Mouse (Mus musculus) gastrocnemius, adult 8-10 months (tissue): ENCODE measurements around the gene Afmid. TPM values are rescaled to one million over a fixed set of nuclear protein-coding genes. Genes with fewer than 3 reads are reported as not detected.

Experiments used
- DNase-seq, 2 experiments: peaks; one replicate each; pipeline ENCODE4 v3.0.0; 2022; ENCODE audit warnings: low spot score in 2 of 2
- total RNA-seq, 4 experiments: library from RNA; stranded (reverse); gene quantifications; 2 replicates each; pipeline ENCODE4 v1.2.4; 2022

The Afmid gene
- total RNA-seq, 4 experiments from 2014 or later: 2.0 to 4.6 (median 3.4) TPM

- peak in 1 of 2 experiments; percentile 21 for DNase-seq
Measured at GRCm38 (mm10) chr11:117848271-117848984, 22.7 kb downstream of the Afmid start.

DNA sequence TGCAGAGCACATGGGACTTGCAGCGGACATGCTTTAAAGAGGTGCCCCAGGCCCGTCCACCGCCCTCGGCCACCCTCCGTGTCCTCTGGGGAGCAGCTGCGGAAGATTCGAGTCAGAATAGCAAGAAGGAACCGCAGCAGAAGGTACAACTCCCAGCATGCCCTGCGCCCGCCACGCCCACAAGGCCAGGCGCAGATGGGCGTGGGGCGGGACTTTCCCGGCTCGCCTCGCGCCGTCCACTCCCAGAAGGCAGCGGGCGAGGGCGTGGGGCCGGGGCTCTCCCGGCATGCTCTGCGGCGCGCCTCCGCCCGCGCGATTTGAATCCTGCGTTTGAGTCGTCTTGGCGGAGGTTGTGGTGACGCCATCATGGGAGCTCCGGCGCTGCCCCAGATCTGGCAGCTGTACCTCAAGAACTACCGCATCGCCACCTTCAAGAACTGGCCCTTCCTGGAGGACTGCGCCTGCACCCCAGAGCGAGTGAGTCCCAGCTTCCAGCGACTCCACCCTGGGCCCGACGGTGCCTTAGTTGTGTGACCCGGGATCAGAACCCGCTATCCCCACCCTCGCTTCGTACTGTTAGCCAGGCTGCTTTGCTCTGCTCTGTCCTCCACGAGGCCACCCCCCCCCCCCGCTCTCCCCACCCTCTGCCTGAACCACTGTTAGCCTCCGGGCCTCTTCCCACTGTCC, 23.4 kb downstream of the Afmid start, which contains the start of gene Birc5:
Gene Birc5, plus strand, starts transcription at position 267 of the 687 bp plus-strand sequence.
- DNase-seq: peak; percentile 93 to 96

GRCm38 (mm10) chr11:117852875-117853274, 27.2 kb downstream of the Afmid start:
- DNase-seq: no peak

- no peak for DNase-seq
Measured at GRCm38 (mm10) chr11:117854241-117854640, 28.5 kb downstream of the Afmid start.

- DNase-seq: no peak
Measured at GRCm38 (mm10) chr11:117855360-117855759, 29.6 kb downstream of the Afmid start.

GRCm38 (mm10) chr11:117855975-117856374, 30.3 kb downstream of the Afmid start:
- no peak for DNase-seq

GRCm38 (mm10) chr11:117857462-117857861, 31.7 kb downstream of the Afmid start:
- no peak for DNase-seq

GRCm38 (mm10) chr11:117858392-117858791, 32.7 kb downstream of the Afmid start:
- DNase-seq: no peak

DNA sequence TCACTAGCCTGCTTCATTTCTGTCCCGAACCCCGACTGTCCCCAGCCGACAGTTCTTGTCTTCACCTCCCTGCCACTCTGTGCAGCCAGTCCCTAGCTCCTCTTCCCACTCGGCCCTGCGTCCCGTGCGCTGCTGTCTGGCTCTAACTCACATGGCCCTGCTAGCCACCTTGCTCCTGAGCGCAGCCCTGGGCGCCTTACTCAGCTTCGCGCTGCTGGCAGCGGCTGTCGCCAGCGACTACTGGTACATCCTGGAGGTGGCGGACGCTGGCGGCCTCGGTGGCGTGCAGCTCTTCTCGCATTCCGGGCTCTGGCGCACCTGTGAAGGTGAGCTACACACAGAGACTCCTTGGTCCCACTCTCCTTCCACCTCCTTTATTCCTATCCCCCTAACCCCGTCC, 34.9 kb downstream of the Afmid start, which contains the start of gene Tmem235:
Gene Tmem235, plus strand, starts transcription at position 152 of the 400 bp plus-strand sequence.
- no peak for DNase-seq

- DNase-seq: no peak
Measured at GRCm38 (mm10) chr11:117863174-117863856, 37.6 kb downstream of the Afmid start.

- no peak for DNase-seq
Measured at GRCm38 (mm10) chr11:117864805-117865204, 39.1 kb downstream of the Afmid start.

- no peak for DNase-seq
Measured at GRCm38 (mm10) chr11:117865988-117866387, 40.3 kb downstream of the Afmid start.

DNA sequence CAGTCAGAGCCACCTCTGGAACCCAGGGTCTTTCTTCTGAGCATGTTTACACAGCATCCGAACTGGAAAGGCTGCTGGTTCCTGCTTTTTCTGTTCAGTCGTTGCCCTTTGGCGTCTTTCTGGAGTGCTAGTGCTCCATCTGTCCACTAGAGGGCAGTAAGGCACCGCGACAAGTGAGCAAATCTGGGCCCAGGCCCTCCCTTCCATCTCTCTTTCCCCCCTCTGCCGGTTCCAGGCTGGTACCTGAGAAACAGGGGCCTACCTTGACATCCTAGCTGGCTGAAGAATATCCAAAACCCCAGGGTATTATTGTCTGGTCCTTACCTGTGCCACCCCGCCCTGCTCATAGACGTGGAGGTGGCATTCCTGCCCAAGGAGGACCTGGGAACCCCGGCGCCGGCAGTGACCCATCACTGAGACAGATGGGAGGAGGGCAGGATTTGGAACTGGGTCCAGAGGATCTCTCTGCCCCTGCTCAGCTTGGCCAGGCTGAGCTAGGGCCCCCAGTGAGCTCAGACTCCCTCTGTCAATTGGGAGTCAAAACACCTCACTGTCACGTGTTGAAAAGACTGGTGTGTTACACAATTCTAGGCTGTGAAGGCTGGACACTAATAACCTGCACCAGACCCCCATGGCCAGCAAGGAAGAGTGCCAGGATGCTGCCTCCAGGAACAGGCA, 45.1 kb downstream of the Afmid start:
- DNase-seq: peak; percentile 49 to 51

- no peak for DNase-seq
Measured at GRCm38 (mm10) chr11:117871376-117871775, 45.7 kb downstream of the Afmid start.

DNA sequence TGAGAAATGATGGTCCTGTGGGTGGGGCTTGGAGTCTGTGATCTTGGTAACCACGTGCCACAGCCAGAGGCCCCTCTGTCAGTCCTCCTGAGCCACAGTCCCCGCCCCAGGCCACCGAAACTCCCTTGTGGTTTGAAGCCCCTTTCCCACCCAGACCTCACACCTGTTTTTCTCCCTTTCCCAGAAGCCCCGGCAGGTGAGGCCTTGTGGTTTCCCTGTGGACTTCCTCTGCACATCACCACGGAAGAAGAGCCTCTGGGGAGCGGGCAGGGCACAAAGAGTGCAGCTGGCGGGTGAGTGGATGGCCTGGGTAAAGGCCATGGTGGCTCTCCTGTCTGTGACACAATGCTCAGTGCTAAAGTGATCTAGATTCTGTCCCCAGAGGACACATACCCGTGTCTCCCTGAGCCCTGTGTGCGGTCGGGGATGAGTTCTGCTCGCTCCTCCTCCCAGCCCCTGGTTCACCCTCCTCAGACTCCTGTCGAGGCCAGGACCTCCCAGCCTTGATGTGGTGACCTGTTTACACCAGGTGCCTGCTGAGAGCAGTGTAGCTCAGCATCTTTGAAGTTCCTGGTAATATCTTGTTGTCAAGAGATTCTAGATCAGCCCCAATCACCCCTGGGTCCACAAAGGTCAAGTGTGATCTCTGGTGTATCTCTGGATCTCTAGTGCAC, 46.3 kb downstream of the Afmid start:
- no peak for DNase-seq

- peak; percentile 72 to 79 for DNase-seq
Measured at GRCm38 (mm10) chr11:117872861-117873608, 47.3 kb downstream of the Afmid start, which contains the start of gene Tha1. Gene Tha1, minus strand, starts transcription at chr11:117873481.

DNA sequence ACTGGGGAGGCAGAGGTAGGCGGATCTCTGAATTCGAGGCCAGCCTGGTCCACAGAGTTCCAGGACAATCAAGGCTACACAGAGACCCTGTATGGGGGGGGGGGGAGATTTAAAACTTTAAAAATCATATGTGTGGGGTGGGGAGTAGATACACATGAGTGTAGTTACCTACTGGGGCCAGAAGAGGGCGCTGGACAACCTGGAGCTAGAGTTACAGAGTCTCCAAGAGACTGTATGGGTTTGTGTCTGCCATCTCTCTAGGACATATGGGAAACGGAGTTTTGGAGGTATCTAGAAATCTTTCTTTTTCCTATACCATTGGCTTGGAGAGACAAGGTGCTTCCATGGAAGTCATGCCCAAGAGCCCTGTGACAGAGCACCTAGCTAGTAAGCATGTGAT, 48.7 kb downstream of the Afmid start:
- DNase-seq: no peak

- DNase-seq: no peak
Measured at GRCm38 (mm10) chr11:117875681-117876080, 50.0 kb downstream of the Afmid start.

- DNase-seq: no peak
Measured at GRCm38 (mm10) chr11:117877917-117878745, 52.4 kb downstream of the Afmid start.
